Mouse (Mus musculus) forebrain, embryonic 13.5 days (tissue): ENCODE data around the gene Rpn2. TPM values are rescaled to one million over a fixed set of nuclear protein-coding genes. Genes with fewer than 3 reads are reported as not detected.

Source experiments
- ATAC-seq: fragments of 200-750 bp; cut with Nextera tagmentation; 2 replicates; pipeline ENCODE4 v1.8.0; 2017
- H3K27ac ChIP-seq: fragments of 300-500 bp; sonication (generic); 2 replicates; pipeline ENCODE4 v1.5.1; 2015; ENCODE audit warnings: inconsistent platforms, mild to moderate bottlenecking, moderate library complexity
- H3K27me3 ChIP-seq: fragments of 300-500 bp; sonication (generic); 2 replicates; pipeline ENCODE4 v1.6.1; 2015; ENCODE audit warnings: mild to moderate bottlenecking, inconsistent platforms
- H3K36me3 ChIP-seq: fragments of 300-500 bp; sonication (generic); 2 replicates; pipeline ENCODE4 v1.6.1; 2015; ENCODE audit warnings: mild to moderate bottlenecking, inconsistent platforms; ENCODE audit not compliant: poor library complexity, severe bottlenecking
- H3K4me1 ChIP-seq: fragments of 300-500 bp; sonication (generic); 2 replicates; pipeline ENCODE4 v1.6.1; 2015; ENCODE audit warnings: inconsistent platforms
- H3K4me2 ChIP-seq: fragments of 300-500 bp; sonication (generic); 2 replicates; pipeline ENCODE4 v1.6.1; 2015; ENCODE audit warnings: inconsistent platforms, mild to moderate bottlenecking, moderate library complexity
- H3K4me3 ChIP-seq: fragments of 300-500 bp; sonication (generic); 2 replicates; pipeline ENCODE4 v1.5.1; 2015; ENCODE audit warnings: mild to moderate bottlenecking, inconsistent platforms
- H3K9ac ChIP-seq: fragments of 300-500 bp; sonication (generic); 2 replicates; pipeline ENCODE4 v1.6.1; 2015; ENCODE audit warnings: mild to moderate bottlenecking, inconsistent platforms
- H3K9me3 ChIP-seq: fragments of 300-500 bp; sonication (generic); replicated peaks from 2 replicates; pipeline ENCODE4 v1.6.1; 2016; ENCODE audit warnings: inconsistent platforms
- WGBS: fragments of 180-500 bp; shearing (Covaris S2); methylation state at CpG from one replicate; pipeline ENCODE4 v1.1.7; 2015; 5-methylcytosine and 5-hydroxymethylcytosine counted together
- polyA plus RNA-seq: library from polyadenylated mRNA; unstranded; fragments of >200 nt; fragmentation: Nextera tagmentation; extraction: Ambion mirVana; gene quantifications from 2 replicates; pipeline ENCODE4 v1.2.1, GENCODE M21; 2015

The Rpn2 gene
- polyA plus RNA-seq, 1 experiment from 2014 or later, result 197 TPM

GRCm38 (mm10) chr2:157366762-157367161 is 87.9 kb downstream of the Rpn2 start:
- H3K27me3 ChIP-seq, result no peaks in the 10 kb centered on the region
- no peaks in the 10 kb centered on the region for H3K36me3 ChIP-seq
- WGBS, result 88% methylated on average over 9 of the region's 9 CpGs
- H3K4me1 ChIP-seq, result peaks cover 23% of the 10 kb centered on the region
- H3K4me2 ChIP-seq, result peak overlapping the region; percentile 89
- H3K9ac ChIP-seq, result no peak overlapping the region
- no peak overlapping the region; the same call in 1 of the 2 replicates for H3K4me3 ChIP-seq
- no peaks in the 10 kb centered on the region for H3K9me3 ChIP-seq
- no peak for ATAC-seq
- peak overlapping the region; percentile 87; the same call in 1 of the 2 replicates for H3K27ac ChIP-seq

GRCm38 (mm10) chr2:157367184-157367893 is 88.5 kb downstream of the Rpn2 start, which contains the start of gene Manbal:
TSS of gene Manbal (plus strand) at chr2:157367594.
- WGBS, result 4% methylated on average over 42 of the region's 42 CpGs
- ATAC-seq, result peak; percentile 92

DNA sequence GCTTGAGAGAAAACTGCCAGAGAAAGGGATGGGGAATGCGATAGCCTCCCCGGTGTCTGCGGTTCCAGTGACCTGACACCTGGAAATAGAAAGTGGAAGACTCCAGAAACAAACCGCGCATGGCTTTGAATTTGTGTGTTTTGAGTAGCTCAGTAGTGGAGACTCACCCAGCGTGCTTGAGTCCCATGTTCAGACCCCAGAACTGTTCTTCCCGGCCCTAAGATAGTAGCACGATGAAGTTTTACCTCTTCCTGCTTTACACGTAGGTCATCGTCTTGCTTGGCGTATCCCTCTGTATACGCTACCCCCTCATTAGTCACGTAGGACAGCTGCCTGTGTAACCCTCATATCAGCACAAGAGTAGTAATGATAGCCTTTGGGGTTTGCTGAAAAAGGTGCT is 89.2 kb downstream of the Rpn2 start:
- peak overlapping the region; percentile 89 for H3K4me2 ChIP-seq
- H3K36me3 ChIP-seq, result no peaks in the 10 kb centered on the region
- H3K27me3 ChIP-seq, result no peaks in the 10 kb centered on the region
- 10% methylated on average over 13 of the region's 13 CpGs for WGBS
- no peaks in the 10 kb centered on the region for H3K9me3 ChIP-seq
- ATAC-seq, result no peak
- peak overlapping the region; percentile 87 for H3K27ac ChIP-seq
- peaks cover 23% of the 10 kb centered on the region for H3K4me1 ChIP-seq
- H3K9ac ChIP-seq, result peak overlapping the region; percentile 95
- peak overlapping the region; percentile 75 for H3K4me3 ChIP-seq

More at GRCm38 (mm10) chr2:157367184-157367893, 88.5 kb downstream of the Rpn2 start, which contains the start of gene Manbal:
- H3K9ac ChIP-seq, result peak within 1 kb of the TSS; percentile 95
- H3K27ac ChIP-seq, result peak within 1 kb of the TSS; percentile 87
- H3K4me2 ChIP-seq, result peak within 1 kb of the TSS; percentile 89
- H3K4me1 ChIP-seq, result peaks cover 23% of the 10 kb centered on the region
- H3K27me3 ChIP-seq, result no peaks in the 10 kb centered on the region
- no peaks in the 10 kb centered on the region for H3K9me3 ChIP-seq
- peak within 1 kb of the TSS; percentile 75 for H3K4me3 ChIP-seq
- H3K36me3 ChIP-seq, result no peaks in the 10 kb centered on the region

DNA sequence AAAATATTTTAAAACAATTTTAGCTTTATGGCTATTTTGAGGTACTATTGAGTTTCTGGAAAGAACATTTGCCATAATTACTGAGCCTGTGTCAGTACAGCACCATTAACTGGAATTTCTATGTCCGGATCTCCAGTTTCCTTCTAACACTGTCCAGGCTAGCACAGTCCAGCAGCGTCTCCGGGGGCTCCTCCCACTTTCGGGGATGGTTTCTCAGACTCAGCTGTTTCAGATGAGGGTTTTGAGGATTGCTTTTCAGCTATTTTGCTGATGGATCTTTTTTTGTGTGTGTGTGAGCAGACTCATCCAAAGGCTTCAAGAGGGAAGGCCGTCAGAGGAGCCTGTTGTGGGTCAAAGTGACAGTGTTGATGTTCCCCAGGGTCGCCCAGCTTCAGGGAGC is 92.9 kb downstream of the Rpn2 start:
- WGBS, result 84% methylated on average over 6 of the region's 6 CpGs
- Histone ChIP-seq H3K4me2 (no peak overlapping the region), H3K9ac (no peak overlapping the region), H3K4me3 (no peak overlapping the region), H3K27me3 (no peaks in the 10 kb centered on the region), H3K9me3 (no peaks in the 10 kb centered on the region), H3K36me3 (peaks cover 5% of the 10 kb centered on the region; the same call in 1 of the 2 replicates), H3K4me1 (peaks cover 41% of the 10 kb centered on the region), H3K27ac (no peak overlapping the region)
- no peak for ATAC-seq

DNA sequence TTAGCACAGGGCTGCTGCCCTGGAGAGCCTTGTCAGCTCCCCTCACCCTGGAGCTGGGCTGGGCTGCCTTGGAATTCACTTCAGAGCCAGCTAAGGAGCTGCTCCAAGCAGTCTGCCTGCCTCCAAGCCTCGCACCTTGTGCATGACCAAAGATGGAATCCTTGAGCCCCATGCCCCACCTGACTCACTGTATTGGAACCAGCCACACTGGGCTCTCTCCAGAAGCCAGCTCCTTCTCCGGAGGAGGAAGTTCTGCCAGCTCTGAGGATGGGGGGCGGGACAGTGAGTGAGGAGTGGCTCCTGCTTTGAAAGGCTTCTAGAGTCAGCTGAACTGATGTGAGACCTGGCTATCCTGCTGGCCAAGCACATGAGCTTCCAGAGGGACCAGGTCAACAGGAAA is 94.9 kb downstream of the Rpn2 start:
- WGBS, result 88% methylated on average over 3 of the region's 3 CpGs
- Histone ChIP-seq H3K9me3 (no peaks in the 10 kb centered on the region), H3K9ac (no peak overlapping the region), H3K27ac (no peak overlapping the region), H3K4me2 (no peak overlapping the region), H3K27me3 (no peaks in the 10 kb centered on the region), H3K4me1 (peaks cover 28% of the 10 kb centered on the region), H3K36me3 (peaks cover 5% of the 10 kb centered on the region; the same call in 1 of the 2 replicates), H3K4me3 (no peak overlapping the region)
- no peak for ATAC-seq

DNA sequence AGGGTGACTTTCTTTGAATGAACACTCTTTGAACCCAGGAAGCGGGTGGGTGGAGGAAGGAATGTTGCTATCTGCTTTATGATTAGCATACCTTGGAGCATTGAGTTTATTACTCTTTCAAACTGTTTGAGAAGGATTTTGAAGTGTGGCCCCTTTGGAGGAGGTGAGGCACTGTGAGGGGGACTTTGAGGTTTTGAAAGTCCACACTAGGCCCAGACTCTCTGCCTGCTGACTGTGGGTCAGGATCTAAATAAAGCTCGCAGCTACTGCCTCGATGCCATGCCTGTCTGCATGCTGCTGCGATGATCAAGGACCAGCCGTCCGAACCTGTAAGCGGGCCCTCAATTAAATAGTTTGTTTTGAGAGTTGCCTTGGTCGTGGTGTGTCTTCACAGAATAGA is 96.2 kb downstream of the Rpn2 start:
- no peak overlapping the region for H3K9ac ChIP-seq
- H3K27ac ChIP-seq, result no peak overlapping the region
- 55% methylated on average over 8 of the region's 8 CpGs for WGBS
- no peak overlapping the region for H3K4me2 ChIP-seq
- no peak for ATAC-seq
- no peak overlapping the region for H3K4me3 ChIP-seq
- peaks cover 16% of the 10 kb centered on the region for H3K36me3 ChIP-seq
- peaks cover 18% of the 10 kb centered on the region for H3K4me1 ChIP-seq
- H3K9me3 ChIP-seq, result no peaks in the 10 kb centered on the region
- H3K27me3 ChIP-seq, result no peaks in the 10 kb centered on the region

Other genes starting within 250 kb of the Rpn2 start
- 4.8 and 5.1 TPM in 2 replicates for gene Soga1, start 199.8 kb upstream of the Rpn2 start, polyA plus RNA-seq
- gene Tldc2, start 192.0 kb upstream of the Rpn2 start, polyA plus RNA-seq, result not detected in 2 replicates
- 13.9 and 16.0 TPM in 2 replicates for gene Samhd1, start 143.8 kb upstream of the Rpn2 start, polyA plus RNA-seq
- gene Rbl1, start 74.5 kb upstream of the Rpn2 start, polyA plus RNA-seq, result 24.3 and 25.6 TPM in 2 replicates
- gene Mroh8, start 532 bp downstream of the Rpn2 start, polyA plus RNA-seq, result 0.64 and 0.72 TPM in 2 replicates
- gene Ghrh, start 68.5 kb downstream of the Rpn2 start, polyA plus RNA-seq, result 2.5 TPM in 2 replicates
- gene Manbal, start 88.6 kb downstream of the Rpn2 start, polyA plus RNA-seq, result 89.9 and 95.2 TPM in 2 replicates
- 28.9 and 35.1 TPM in 2 replicates for gene Src, start 139.4 kb downstream of the Rpn2 start, polyA plus RNA-seq